Comparison of ENCODE assay signal across 8 mouse cellular contexts in genomic region chr3:132085823-132086350, GRCm38 (mm10). TPM values are rescaled to one million over a fixed set of nuclear protein-coding genes. Genes with fewer than 3 reads are reported as not detected.
DNase-seq lines count a peak whose midpoint lies in the region; ATAC-seq and TF ChIP-seq lines count a peak whose summit lies in the region.

No protein-coding gene starts in this region.

- peaks cover 15% of the 10 kb centered on the region; the same call in 1 of the 2 replicates for H3K4me1 ChIP-seq in hindbrain, postnatal 0 days (ENCODE audit: insufficient read depth, low read length)
- peaks cover 41% of the 10 kb centered on the region for H3K4me1 ChIP-seq in midbrain, embryonic 13.5 days (replicated peaks)

- H3K4me2 ChIP-seq in hindbrain, postnatal 0 days (ENCODE audit: low read depth, low read length): peak overlapping the region; percentile 98
- H3K4me2 ChIP-seq in midbrain, embryonic 13.5 days (replicated peaks): peak overlapping the region; percentile 97

- H3K9ac ChIP-seq in hindbrain, postnatal 0 days (replicated peaks; ENCODE audit: low read length): peak overlapping the region; percentile 30; the same call in 1 of the 2 replicates
- H3K9ac ChIP-seq in midbrain, embryonic 13.5 days (replicated peaks): peak overlapping the region; percentile 64

- peak overlapping the region; percentile 47 for H3K4me3 ChIP-seq in hindbrain, postnatal 0 days (ENCODE audit: low read length)
- peak overlapping the region; percentile 52 for H3K4me3 ChIP-seq in midbrain, embryonic 13.5 days (replicated peaks)

- ATAC-seq in cerebellum, adult (ENCODE audit: insufficient number of reproducible peaks, low FRiP score, low TSS enrichment): 0 out of 2 replicates have a peak, but pooled peaks have one; percentile 20
- no peak for ATAC-seq in hindbrain, postnatal 0 days
- ATAC-seq in midbrain, embryonic 13.5 days: no peak; the same call in 1 of the 2 replicates

- no peaks in the 10 kb centered on the region for H3K9me3 ChIP-seq in hindbrain, postnatal 0 days (ENCODE audit: low read length)
- H3K9me3 ChIP-seq in midbrain, embryonic 13.5 days: no peaks in the 10 kb centered on the region

- peaks cover 13% of the 10 kb centered on the region; the same call in 1 of the 2 replicates for H3K27me3 ChIP-seq in hindbrain, postnatal 0 days (ENCODE audit: insufficient read depth, low read length)
- peaks cover 32% of the 10 kb centered on the region for H3K27me3 ChIP-seq in midbrain, embryonic 13.5 days

- H3K36me3 ChIP-seq in hindbrain, postnatal 0 days (ENCODE audit: insufficient read depth, low read length): no peaks in the 10 kb centered on the region
- H3K36me3 ChIP-seq in midbrain, embryonic 13.5 days: no peaks in the 10 kb centered on the region

- DNase-seq in cerebellum, adult 9-10 months: no peak
- peak; percentile 20 to 25 for DNase-seq in right cerebral cortex, postnatal 10 days (ENCODE audit: low spot score in 2 of 2)
- DNase-seq in right cerebral cortex, adult 2 months (ENCODE audit: low spot score in 2 of 2): no peak
- peak; percentile 18 for DNase-seq in hindbrain, postnatal 0 days (ENCODE audit: low spot score)
- no peak for DNase-seq in natural killer cell, adult 2 months (ENCODE audit: low spot score in 2 of 2)
- no peak for DNase-seq in adrenal gland, adult 18-20 months (ENCODE audit: low spot score in 2 of 2)

- no peak overlapping the region for H3K27ac ChIP-seq in hindbrain, postnatal 0 days
- no peak overlapping the region for H3K27ac ChIP-seq in midbrain, embryonic 13.5 days

- no peak for TF ChIP-seq CTCF in hindbrain, postnatal 0 days (IDR thresholded peaks at IDR 0.05; ENCODE audit: low read depth)

- 0% methylated on average over 23 of the region's 23 CpGs for WGBS in hindbrain, postnatal 0 days
- under 1% methylated on average over 23 of the region's 23 CpGs for WGBS in midbrain, embryonic 13.5 days

RNA-seq across cellular contexts. Expression of gene Dkk2, which starts 0.8 kb away (rescaled TPM):
- 1.0 and 1.7 TPM in 2 replicates for total RNA-seq in hindbrain, postnatal 0 days (2014; rRNA removed)
- 1.2 TPM in 2 replicates for polyA plus RNA-seq in hindbrain, postnatal 0 days (2015; fragmentation: Nextera tagmentation; extraction: Ambion mirVana)
- 2.6 and 2.9 TPM in 2 replicates for polyA plus RNA-seq in midbrain, embryonic 13.5 days (2015; fragmentation: Nextera tagmentation; extraction: Ambion mirVana)
- total RNA-seq in adrenal gland, adult 18-20 months (2021): 1 to 10 TPM; 3.6 to 3.9 TPM

Comparison
In these comparisons a context has a peak if more than half of its experiments do, and no peak if none do; other contexts are left out.
1. DNase-seq: peak in right cerebral cortex, postnatal 10 days (2 of 2) and hindbrain, postnatal 0 days (single experiment); none in cerebellum, adult 9-10 months (single experiment), right cerebral cortex, adult 2 months (0 of 2), natural killer cell, adult 2 months (0 of 2) and adrenal gland, adult 18-20 months (0 of 2).